Mouse (Mus musculus) C3H10T1/2 (cell line): ENCODE results near the gene Gm49369. TPM values are rescaled to one million over a fixed set of nuclear protein-coding genes. Genes with fewer than 3 reads are reported as not detected.

Experiments
- polyA plus RNA-seq, 2 experiments: library from polyadenylated mRNA; unstranded; fragments of >200 nt; fragmentation: generic; extraction: Trizol; gene quantifications; one replicate each; pipeline ENCODE4 v1.2.1; 2012; ENCODE audit warnings: missing spikeins in 2 of 2

The Gm49369 gene
- polyA plus RNA-seq, result under 1 TPM; 0.12 to 0.13 TPM

DNA sequence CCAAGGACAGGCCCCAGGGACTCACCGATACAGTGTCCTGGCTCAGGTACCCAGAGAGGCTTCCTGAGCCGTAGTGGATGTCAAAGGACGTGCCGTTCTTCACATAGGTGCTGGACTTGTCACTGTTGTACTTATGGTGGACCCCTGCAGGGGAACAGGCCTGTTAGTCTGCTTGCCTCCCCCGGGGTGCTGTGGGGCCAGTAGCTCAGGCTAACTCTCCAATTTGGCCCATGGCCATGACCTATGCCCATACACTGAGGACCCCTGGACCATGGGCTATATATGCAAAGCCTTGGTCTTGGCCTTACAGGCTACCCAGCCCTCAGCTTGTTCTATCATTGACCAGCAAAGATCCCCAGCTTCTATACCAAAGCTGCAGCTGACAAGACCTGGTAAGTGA lies at the start of gene Gm49369:
Gm49369 (minus strand) TSS at position 101 of the 400 bp plus-strand sequence.

DNA sequence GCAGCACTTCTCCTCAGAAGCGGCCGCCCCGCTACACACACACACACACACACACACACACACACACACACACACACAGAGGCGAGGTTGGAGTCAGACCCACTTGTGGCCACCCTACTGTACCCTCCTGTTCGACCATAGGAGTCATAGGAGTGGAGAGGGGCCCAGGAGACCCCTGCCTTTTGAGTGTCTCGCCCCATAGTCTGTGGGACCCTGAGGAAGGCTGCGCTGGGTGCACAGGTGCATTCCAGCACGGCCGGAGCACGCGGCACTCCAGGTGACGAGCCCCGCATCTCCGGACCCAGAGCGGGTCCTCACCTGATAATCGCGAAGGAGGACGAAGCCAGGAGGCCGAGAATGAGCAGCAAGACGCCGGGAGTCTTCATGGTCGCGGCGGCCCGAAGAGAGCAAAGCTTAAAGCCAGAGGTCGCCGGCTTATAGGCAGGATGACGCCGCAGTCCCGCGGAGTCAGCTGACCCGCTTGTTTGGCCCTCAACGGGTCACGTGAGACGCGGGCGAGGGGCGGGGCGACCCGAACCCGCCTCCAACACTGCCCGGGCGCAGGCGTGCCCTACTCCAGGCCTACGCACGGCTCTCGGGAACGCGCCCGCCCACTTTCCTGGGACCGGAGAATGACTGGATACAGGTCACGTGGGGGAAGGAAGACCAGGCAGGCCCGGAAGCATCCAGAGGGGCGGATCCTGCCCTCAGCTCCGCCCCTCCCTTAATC lies 5.1 kb upstream of the Gm49369 start, which contains the start of gene Ctsd:
Ctsd (minus strand) TSS at position 620 of the 730 bp plus-strand sequence.

DNA sequence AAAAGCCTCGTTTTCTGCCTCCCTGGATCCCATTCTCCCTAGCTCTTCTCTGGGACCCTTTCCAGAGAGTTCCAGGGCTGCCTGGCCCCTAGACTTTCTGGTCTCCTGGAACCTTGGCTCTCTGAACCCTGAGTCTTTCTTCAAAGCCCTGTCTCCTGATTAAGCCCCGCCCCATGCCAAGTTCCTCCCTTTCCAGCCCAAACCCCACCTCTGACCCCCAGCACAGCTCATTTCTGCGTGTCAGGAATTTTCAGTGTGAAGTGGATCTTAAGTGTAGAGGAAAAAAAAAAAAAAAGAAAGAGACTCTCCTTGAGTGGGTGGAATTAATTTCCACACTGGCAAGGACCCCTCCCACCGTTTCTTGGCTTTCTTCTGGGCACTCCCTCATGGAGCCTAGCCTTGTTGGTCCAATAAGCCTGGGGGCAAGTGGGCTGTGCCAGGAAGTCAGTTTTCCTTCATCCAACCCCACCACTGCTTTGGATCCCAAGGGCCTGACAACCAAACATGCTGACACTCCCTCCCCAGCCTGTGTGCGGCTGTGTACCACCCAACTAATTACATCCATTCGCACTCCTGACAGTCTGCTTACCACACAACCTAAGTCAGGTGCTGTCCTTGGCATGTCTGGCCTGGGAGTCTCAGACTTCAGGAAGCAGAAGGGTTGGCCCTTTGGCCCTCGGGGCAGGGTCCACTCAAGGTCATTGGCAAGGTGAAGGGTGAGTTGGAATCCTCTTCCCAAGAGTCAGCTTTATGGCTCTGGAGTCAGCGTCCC lies 8.6 kb downstream of the Gm49369 start, which contains the start of gene Ifitm10:
Ifitm10 (minus strand) TSS at position 113 of the 772 bp plus-strand sequence.

Other genes with a start within 250 kb of the Gm49369 start
- gene Gm39115, start 246.6 kb downstream of the Gm49369 start, polyA plus RNA-seq, result not detected
- not detected for gene Gm45337, start 238.1 kb downstream of the Gm49369 start, polyA plus RNA-seq
- gene Gm29735, start 225.6 kb downstream of the Gm49369 start, polyA plus RNA-seq, result not detected
- not detected for gene Gm4553, start 216.9 kb downstream of the Gm49369 start, polyA plus RNA-seq
- gene Krtap5-2, start 206.7 kb downstream of the Gm49369 start, polyA plus RNA-seq, result not detected
- not detected for gene Gm10153, start 192.3 kb downstream of the Gm49369 start, polyA plus RNA-seq
- gene Krtap5-3, start 181.3 kb downstream of the Gm49369 start, polyA plus RNA-seq, result not detected
- not detected for gene Gm7579, start 170.8 kb downstream of the Gm49369 start, polyA plus RNA-seq
- not detected for gene Krtap5-5, start 152.7 kb downstream of the Gm49369 start, polyA plus RNA-seq
- gene Gm40460, start 141.6 kb downstream of the Gm49369 start, polyA plus RNA-seq, result not detected
- gene Gm2431, start 124.3 kb downstream of the Gm49369 start, polyA plus RNA-seq, result not detected
- not detected for gene Gm4559, start 108.3 kb downstream of the Gm49369 start, polyA plus RNA-seq
- gene Krtap5-1, start 85.5 kb downstream of the Gm49369 start, polyA plus RNA-seq, result not detected
- not detected for gene Krtap5-4, start 79.1 kb downstream of the Gm49369 start, polyA plus RNA-seq
- gene Ifitm10, start 8.9 kb downstream of the Gm49369 start, polyA plus RNA-seq, result 1 to 10 TPM; 2.0 to 4.2 TPM
- 100 to 1,000 TPM; 348 to 485 TPM for gene Ctsd, start 5.4 kb upstream of the Gm49369 start, polyA plus RNA-seq
- 1 to 10 TPM; 1.6 TPM for gene Syt8, start 52.2 kb upstream of the Gm49369 start, polyA plus RNA-seq
- gene Tnni2, start 59.1 kb upstream of the Gm49369 start, polyA plus RNA-seq, result 1 to 10 TPM in 1 of 2 experiments, under 1 TPM in 1; 0.35 to 2.5 TPM
- gene Lsp1, start 78.1 kb upstream of the Gm49369 start, polyA plus RNA-seq, result 10 to 100 TPM; 10.9 to 46.7 TPM
- 1 to 10 TPM in 1 of 2 experiments, under 1 TPM in 1; 0.05 to 2.6 TPM for gene Tnnt3, start 116.2 kb upstream of the Gm49369 start, polyA plus RNA-seq
- 100 to 1,000 TPM; 104 to 105 TPM for gene Mrpl23, start 150.0 kb upstream of the Gm49369 start, polyA plus RNA-seq